Mouse (Mus musculus) urinary bladder, postnatal 0 days (tissue): ENCODE data around the gene Zfp511. TPM values are rescaled to one million over a fixed set of nuclear protein-coding genes. Genes with fewer than 3 reads are reported as not detected.

Experiments used
- microRNA-seq: library from miRNA; unstranded; fragments of <30 nt; microRNA quantifications from one replicate; pipeline ENCODE4, GENCODE M21; 2016
- polyA plus RNA-seq: library from polyadenylated mRNA; unstranded; fragments of >200 nt; fragmentation: Nextera tagmentation; extraction: Ambion mirVana; gene quantifications from 2 replicates; pipeline ENCODE4 v1.2.1, GENCODE M21; 2015

Gene Zfp511
- 23.7 and 25.7 TPM in 2 replicates for polyA plus RNA-seq

GRCm38 (mm10) chr7:140036281-140037170 is at the start of gene Zfp511, which contains the start of gene Tubgcp2:
TSS of gene Zfp511 (plus strand) at chr7:140036391.
TSS of gene Tubgcp2 (minus strand) at chr7:140036669.

GRCm38 (mm10) chr7:139992406-139992805 is 43.8 kb upstream of the Zfp511 start, which contains the start of gene Adam8:
TSS of gene Adam8 (minus strand) at chr7:139992562.

GRCm38 (mm10) chr7:140048361-140049114 is 12.3 kb downstream of the Zfp511 start, which contains the start of gene Msx3:
TSS of gene Msx3 (minus strand) at chr7:140049089.

GRCm38 (mm10) chr7:140082242-140082678 is 46.1 kb downstream of the Zfp511 start, which contains the start of gene Caly:
TSS of gene Caly (minus strand) at chr7:140082548.

Small RNAs within 50 kb of the gene (microRNA-seq; reads per million reads assigned to microRNA genes)
- gene Mir7062 = not detected

Other genes with a start within 250 kb of the Zfp511 start
- 3.3 and 4.6 TPM in 2 replicates for gene Adgra1, start 202.2 kb upstream of the Zfp511 start, polyA plus RNA-seq
- gene Kndc1, start 141.7 kb upstream of the Zfp511 start, polyA plus RNA-seq = 0.06 and 0.12 TPM in 2 replicates
- gene Utf1, start 92.6 kb upstream of the Zfp511 start, polyA plus RNA-seq = not detected in 2 replicates
- 0.39 and 0.99 TPM in 2 replicates for gene 6430531B16Rik, start 57.6 kb upstream of the Zfp511 start, polyA plus RNA-seq
- 5.3 and 22.1 TPM in 2 replicates for gene Adam8, start 43.8 kb upstream of the Zfp511 start, polyA plus RNA-seq
- 24.9 and 27.2 TPM in 2 replicates for gene Tubgcp2, start 278 bp downstream of the Zfp511 start, polyA plus RNA-seq
- gene Msx3, start 12.7 kb downstream of the Zfp511 start, polyA plus RNA-seq = not detected in 2 replicates
- gene Caly, start 46.2 kb downstream of the Zfp511 start, polyA plus RNA-seq = 0.39 TPM in 1 of 2 replicates, not detected in the other
- 4.4 and 5.8 TPM in 2 replicates for gene Prap1, start 57.0 kb downstream of the Zfp511 start, polyA plus RNA-seq
- gene Fuom, start 66.0 kb downstream of the Zfp511 start, polyA plus RNA-seq = 53.1 and 55.7 TPM in 2 replicates
- 21.5 and 21.8 TPM in 2 replicates for gene Paox, start 79.4 kb downstream of the Zfp511 start, polyA plus RNA-seq
- 108 and 113 TPM in 2 replicates for gene Echs1, start 80.1 kb downstream of the Zfp511 start, polyA plus RNA-seq
- 25.5 and 27.2 TPM in 2 replicates for gene Mtg1, start 101.2 kb downstream of the Zfp511 start, polyA plus RNA-seq
- gene Sprn, start 118.5 kb downstream of the Zfp511 start, polyA plus RNA-seq = 1.3 and 1.9 TPM in 2 replicates
- not detected in 2 replicates for gene Olfr522, start 128.4 kb downstream of the Zfp511 start, polyA plus RNA-seq
- gene Olfr523, start 136.8 kb downstream of the Zfp511 start, polyA plus RNA-seq = not detected in 2 replicates
- not detected in 2 replicates for gene Olfr524, start 169.6 kb downstream of the Zfp511 start, polyA plus RNA-seq
- not detected in 2 replicates for gene Cd163l1, start 181.9 kb downstream of the Zfp511 start, polyA plus RNA-seq
- gene 5830411N06Rik, start 210.9 kb downstream of the Zfp511 start, polyA plus RNA-seq = not detected in 2 replicates